Mouse (Mus musculus): Measurements from ENCODE around the gene Lat. TPM values are rescaled to one million over a fixed set of nuclear protein-coding genes. Genes with fewer than 3 reads are reported as not detected.
"Not testable (repeated sequence)": the region's sequence is repeated elsewhere in the genome, so short reads cannot be mapped to it uniquely, and the experiment has no call there.

Gene Lat
- total RNA-seq, 2 experiments from 2014 or later, result 0.21 to 0.37 TPM

- DNase-seq (ENCODE audit: low spot score), result no peak
Observed at GRCm38 (mm10) chr7:126338906-126339305, 30.5 kb downstream of the Lat start.

GRCm38 (mm10) chr7:126335556-126335955, 33.8 kb downstream of the Lat start:
- no peak for DNase-seq (ENCODE audit: low spot score)

GRCm38 (mm10) chr7:126332691-126333090, 36.7 kb downstream of the Lat start:
- no peak for DNase-seq (ENCODE audit: low spot score)

GRCm38 (mm10) chr7:126330693-126331092, 38.7 kb downstream of the Lat start:
- no peak for DNase-seq (ENCODE audit: low spot score)

GRCm38 (mm10) chr7:126329907-126330645, 39.3 kb downstream of the Lat start:
- no peak for DNase-seq (ENCODE audit: low spot score)

DNA sequence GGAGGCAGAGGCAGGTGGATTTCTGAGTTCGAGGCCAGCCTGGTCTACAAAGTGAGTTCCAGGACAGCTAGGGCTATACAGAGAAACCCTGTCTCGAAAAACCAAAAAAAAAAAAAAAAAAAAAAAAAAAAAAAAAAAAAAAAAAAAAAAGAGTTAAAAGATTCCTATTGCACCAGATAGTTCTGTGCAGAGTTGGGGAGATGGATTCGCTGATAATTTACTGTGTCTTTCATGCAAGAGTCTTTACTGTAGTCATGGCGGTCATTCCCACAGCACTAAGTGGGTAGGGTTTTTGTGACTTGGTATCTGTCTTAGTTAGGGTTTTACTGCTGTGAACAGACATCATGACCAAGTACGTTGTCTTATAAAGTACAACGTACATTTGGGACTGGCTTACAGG, 40.5 kb downstream of the Lat start:
- not testable (repeated sequence) for DNase-seq (ENCODE audit: low spot score)

GRCm38 (mm10) chr7:126325576-126326273, 43.6 kb downstream of the Lat start:
- not testable (repeated sequence) for DNase-seq (ENCODE audit: low spot score)

- no peak for DNase-seq (ENCODE audit: low spot score)
Observed at GRCm38 (mm10) chr7:126324791-126325190, 44.6 kb downstream of the Lat start.

DNA sequence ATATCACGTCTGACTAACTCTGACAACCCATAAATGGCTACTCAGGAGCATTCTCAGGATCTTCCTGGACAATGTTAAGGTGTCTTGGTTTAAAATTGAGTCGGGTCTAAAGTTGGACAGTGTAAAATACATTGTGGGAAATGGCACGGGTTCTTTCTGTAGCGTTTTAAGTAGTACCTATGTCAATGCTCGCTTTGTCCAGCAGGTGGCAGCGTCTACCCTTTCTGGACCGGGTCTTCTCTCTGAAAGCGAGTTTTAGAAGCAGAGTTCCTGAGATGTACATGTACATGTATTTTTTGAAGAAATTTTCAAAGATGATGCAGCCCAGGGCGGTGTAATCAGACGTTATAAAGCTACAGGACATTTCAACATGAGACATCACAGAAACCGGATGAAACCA, 45.6 kb downstream of the Lat start:
- peak; percentile 73 for DNase-seq (ENCODE audit: low spot score)

- DNase-seq (ENCODE audit: low spot score), result no peak
Observed at GRCm38 (mm10) chr7:126314273-126314672, 55.1 kb downstream of the Lat start.

Small RNA genes within 50 kb of the gene (microRNA-seq; reads per million reads assigned to microRNA genes)
- gene Mir7058, result not detected

Other genes starting within 250 kb of the Lat start
- gene Xpo6, start 169.1 kb downstream of the Lat start, total RNA-seq (2021), result 10 to 100 TPM; 11.5 to 11.8 TPM
- gene Sbk1, start 97.0 kb downstream of the Lat start, total RNA-seq (2021), result 10 to 100 TPM; 18.7 to 18.8 TPM
- gene Spns1, start 7.9 kb upstream of the Lat start, total RNA-seq (2021), result 10 to 100 TPM; 21.2 to 23.5 TPM
- 1 to 10 TPM; 3.3 to 3.4 TPM for gene Nfatc2ip, start 27.2 kb upstream of the Lat start, total RNA-seq (2021)
- not detected for gene Cd19, start 45.3 kb upstream of the Lat start, total RNA-seq (2021)
- gene Rabep2, start 59.2 kb upstream of the Lat start, total RNA-seq (2021), result 10 to 100 TPM; 10.6 to 13.1 TPM
- over 10,000 TPM; 23,271 to 27,147 TPM for gene Atp2a1, start 93.5 kb upstream of the Lat start, total RNA-seq (2021)
- 10 to 100 TPM; 49.2 to 51.0 TPM for gene Sh2b1, start 105.9 kb upstream of the Lat start, total RNA-seq (2021)
- 100 to 1,000 TPM; 118 to 124 TPM for gene Tufm, start 117.8 kb upstream of the Lat start, total RNA-seq (2021)
- gene Atxn2l, start 133.9 kb upstream of the Lat start, total RNA-seq (2021), result 10 to 100 TPM; 28.4 to 33.1 TPM
- gene Eif3c, start 196.8 kb upstream of the Lat start, total RNA-seq (2021), result 100 to 1,000 TPM; 167 to 171 TPM
- under 1 TPM; 0.47 to 0.59 TPM for gene Apobr, start 215.4 kb upstream of the Lat start, total RNA-seq (2021)
- 10 to 100 TPM; 12.7 to 14.4 TPM for gene Cln3, start 216.2 kb upstream of the Lat start, total RNA-seq (2021)
- gene Il27, start 225.4 kb upstream of the Lat start, total RNA-seq (2021), result under 1 TPM in 1 of 2 experiments, not detected in 1; 0.31 TPM